Mouse (Mus musculus): ENCODE results near the gene Il1b. TPM values are rescaled to one million over a fixed set of nuclear protein-coding genes. Genes with fewer than 3 reads are reported as not detected.

Il1b gene
- polyA plus RNA-seq, 1 experiment from 2014 or later: 0.15 TPM

DNA sequence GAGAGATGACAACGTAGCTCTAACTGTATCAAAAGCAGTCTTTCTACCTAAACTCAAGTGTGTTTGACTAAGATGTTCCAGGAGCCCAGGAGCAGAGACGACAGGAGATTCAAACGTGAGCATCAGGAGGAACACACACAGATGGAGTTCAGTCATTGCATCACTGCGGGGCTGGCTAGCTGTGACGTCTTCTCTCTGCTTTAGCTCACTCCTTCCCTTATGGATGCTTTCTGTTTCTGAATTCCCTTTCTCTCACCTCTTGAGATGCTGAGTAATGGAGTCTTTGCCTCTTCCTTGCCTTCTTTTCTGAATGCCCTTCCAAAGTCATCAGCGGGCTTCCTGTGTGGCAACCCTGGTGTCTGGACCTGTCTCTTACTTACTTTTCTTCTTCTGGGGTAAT, 56.1 kb downstream of the Il1b start:
- Histone ChIP-seq H3K27ac (no peak overlapping the region), H3K4me2 (no peak overlapping the region), H3K4me1 (no peaks in the 10 kb centered on the region), H3K9me3 (no peaks in the 10 kb centered on the region), H3K4me3 (replicated peaks) (no peak overlapping the region), H3K36me3 (no peaks in the 10 kb centered on the region), H3K27me3 (replicated peaks) (no peaks in the 10 kb centered on the region), H3K9ac (no peak overlapping the region)
- no peak for ATAC-seq (ENCODE audit: insufficient read depth, low FRiP score, low read depth)
- 75% methylated on average over 6 of the region's 6 CpGs for WGBS

Other genes starting within 250 kb of the Il1b start
- 23.1 and 23.2 TPM in 2 replicates for gene Chchd5, start 241.4 kb downstream of the Il1b start, polyA plus RNA-seq (2015; fragmentation: Nextera tagmentation; extraction: Ambion mirVana)
- gene Slc20a1, start 172.4 kb downstream of the Il1b start, polyA plus RNA-seq (2015; fragmentation: Nextera tagmentation; extraction: Ambion mirVana): 26.8 and 29.4 TPM in 2 replicates
- gene Ckap2l, start 73.9 kb downstream of the Il1b start, polyA plus RNA-seq (2015; fragmentation: Nextera tagmentation; extraction: Ambion mirVana): 32.7 and 35.4 TPM in 2 replicates
- 0.22 and 0.68 TPM in 2 replicates for gene Il1a, start 61.2 kb downstream of the Il1b start, polyA plus RNA-seq (2015; fragmentation: Nextera tagmentation; extraction: Ambion mirVana)
- gene F830045P16Rik, start 165.5 kb upstream of the Il1b start, polyA plus RNA-seq (2015; fragmentation: Nextera tagmentation; extraction: Ambion mirVana): 0.09 and 0.22 TPM in 2 replicates
- 25.0 and 30.8 TPM in 2 replicates for gene Sirpa, start 221.7 kb upstream of the Il1b start, polyA plus RNA-seq (2015; fragmentation: Nextera tagmentation; extraction: Ambion mirVana)